Mouse (Mus musculus) retina, embryonic 14.5 days (tissue): ENCODE measurements around the gene Gm36210.

Source experiments
- DNase-seq: peaks from one replicate; pipeline ENCODE4 v3.0.0-alpha.2; 2015; ENCODE audit warnings: low spot score

Gm36210 gene

GRCm38 (mm10) chr7:4906466-4906950, at the start of gene Gm36210:
Gm36210 (minus strand) TSS chr7:4906516.
- no peak for DNase-seq

GRCm38 (mm10) chr7:4953815-4954445, 47.6 kb upstream of the Gm36210 start:
- no peak for DNase-seq

DNA sequence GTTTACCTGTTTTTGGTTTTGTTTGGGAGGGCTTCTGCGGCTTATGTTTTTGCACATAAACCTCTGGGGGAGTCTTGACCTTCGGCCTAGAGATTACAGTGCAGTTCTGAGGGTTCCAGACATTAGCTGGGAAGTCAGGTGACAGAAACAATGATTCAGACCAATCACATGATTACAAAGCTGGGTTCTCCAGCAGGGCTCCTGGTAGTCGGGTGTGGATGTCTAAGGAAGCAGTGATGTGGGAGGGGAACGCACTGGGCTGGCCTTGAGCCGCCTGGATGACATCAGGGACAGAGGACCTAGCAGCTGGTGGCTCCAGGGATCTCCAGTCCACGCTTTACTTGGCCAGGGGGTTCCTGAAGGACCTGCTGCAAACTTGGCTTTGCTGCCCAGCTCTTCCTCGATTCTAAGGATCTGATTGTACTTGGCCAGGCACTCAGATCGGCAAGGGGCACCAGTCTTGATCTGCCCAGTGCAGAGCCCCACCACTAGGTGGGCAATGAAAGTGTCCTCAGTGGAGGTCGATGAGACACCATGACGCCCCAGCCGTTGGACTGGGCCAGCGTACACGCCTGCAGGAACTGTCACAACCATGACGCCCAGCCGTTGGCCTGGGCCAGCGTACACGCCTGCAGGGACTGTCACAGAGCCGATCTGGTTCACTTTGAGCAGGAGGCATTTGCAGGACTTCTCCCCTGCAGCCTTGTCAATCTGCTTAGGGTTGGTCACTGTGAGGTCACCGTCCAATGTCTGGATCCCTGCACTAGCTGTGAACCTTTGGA, 44.4 kb upstream of the Gm36210 start:
- DNase-seq, result no peak

- no peak for DNase-seq
These were observed 42.1 kb upstream of the Gm36210 start for GRCm38 (mm10) chr7:4948386-4948785.

DNA sequence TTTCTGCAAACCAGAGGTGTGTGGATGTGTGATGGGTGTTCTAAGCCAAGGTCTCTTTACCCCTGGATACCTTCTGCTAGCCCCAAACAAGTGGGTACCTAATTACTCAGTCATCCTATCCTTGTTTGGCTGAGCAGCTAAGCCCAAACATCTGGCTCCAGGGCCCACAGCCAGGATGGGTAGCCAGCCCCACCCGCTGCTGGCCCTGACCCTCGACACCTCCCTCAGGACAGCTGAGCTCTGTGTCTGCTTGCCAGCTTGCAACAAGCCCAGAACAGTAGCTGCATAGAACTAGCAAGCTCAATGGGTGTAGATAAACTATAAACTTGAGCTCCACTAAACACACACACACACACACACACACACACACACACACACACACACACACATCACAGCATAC, 41.5 kb upstream of the Gm36210 start:
- DNase-seq, result no peak

- DNase-seq, result peak; percentile 94
These were observed 37.0 kb upstream of the Gm36210 start for GRCm38 (mm10) chr7:4943223-4943815.

GRCm38 (mm10) chr7:4942673-4943072, 36.4 kb upstream of the Gm36210 start:
- no peak for DNase-seq

- peak; percentile 90 for DNase-seq
These were observed 33.8 kb upstream of the Gm36210 start for GRCm38 (mm10) chr7:4940068-4940479.

- DNase-seq, result peak; percentile 76
These were observed 32.1 kb upstream of the Gm36210 start for GRCm38 (mm10) chr7:4938456-4938855.

DNA sequence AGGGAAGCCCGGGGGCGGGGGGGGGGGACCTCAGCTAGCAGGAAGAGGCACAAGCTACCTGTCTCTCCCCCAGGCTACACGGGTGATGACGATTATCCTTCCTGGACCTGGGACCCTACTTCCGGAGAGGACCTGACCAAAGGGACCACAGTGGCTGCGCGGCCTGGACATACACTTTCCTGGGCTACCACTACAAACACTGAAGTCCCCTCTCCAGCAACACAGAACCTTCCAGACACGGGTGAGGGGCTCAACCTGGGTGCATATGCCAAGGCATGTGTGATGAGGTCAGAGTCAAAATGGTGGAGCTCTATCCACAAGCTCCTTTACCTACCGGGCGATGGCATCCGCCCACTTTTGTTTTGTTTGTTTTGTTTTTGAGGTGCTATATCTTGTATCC, 31.1 kb upstream of the Gm36210 start:
- DNase-seq, result no peak

- no peak for DNase-seq
These were observed 30.5 kb upstream of the Gm36210 start for GRCm38 (mm10) chr7:4936832-4937231.

DNA sequence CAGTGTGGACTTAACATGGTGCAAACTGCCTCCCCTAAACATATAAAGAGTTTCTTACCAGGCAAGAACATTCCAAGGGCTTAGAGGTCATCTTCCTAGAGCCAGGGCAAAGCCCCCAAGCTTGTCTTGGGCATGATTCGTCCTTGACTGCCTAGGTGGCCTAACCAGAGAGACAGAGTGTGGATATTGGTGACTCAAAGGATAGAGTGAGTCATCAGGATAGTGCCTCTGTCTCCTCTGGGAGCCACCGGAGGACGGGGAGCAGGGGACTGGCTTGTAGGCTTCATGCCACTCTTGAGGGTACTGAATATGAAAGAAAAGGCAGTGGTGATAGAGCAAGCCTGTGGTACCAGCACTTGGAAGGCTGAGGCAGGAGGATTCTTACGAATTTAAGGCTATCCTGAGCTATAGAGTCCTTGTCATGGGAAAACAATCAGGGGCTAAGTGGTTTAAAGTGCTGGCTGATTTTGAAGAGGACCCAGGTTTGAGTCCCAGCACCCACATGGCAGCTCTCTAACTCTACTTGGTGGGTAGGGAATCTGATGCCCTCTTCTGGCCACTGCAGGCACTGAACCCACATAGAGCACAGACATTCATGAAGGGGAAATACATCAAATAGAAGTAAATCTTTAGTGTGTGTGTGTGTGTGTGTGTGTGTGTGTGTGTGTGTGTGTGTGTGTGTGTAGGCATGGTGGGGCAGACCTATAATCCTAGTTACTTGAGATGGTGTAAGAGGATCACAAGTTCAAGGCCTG, 28.0 kb upstream of the Gm36210 start:
- DNase-seq, result no peak

- no peak for DNase-seq
These were observed 26.8 kb upstream of the Gm36210 start for GRCm38 (mm10) chr7:4933103-4933502.

DNA sequence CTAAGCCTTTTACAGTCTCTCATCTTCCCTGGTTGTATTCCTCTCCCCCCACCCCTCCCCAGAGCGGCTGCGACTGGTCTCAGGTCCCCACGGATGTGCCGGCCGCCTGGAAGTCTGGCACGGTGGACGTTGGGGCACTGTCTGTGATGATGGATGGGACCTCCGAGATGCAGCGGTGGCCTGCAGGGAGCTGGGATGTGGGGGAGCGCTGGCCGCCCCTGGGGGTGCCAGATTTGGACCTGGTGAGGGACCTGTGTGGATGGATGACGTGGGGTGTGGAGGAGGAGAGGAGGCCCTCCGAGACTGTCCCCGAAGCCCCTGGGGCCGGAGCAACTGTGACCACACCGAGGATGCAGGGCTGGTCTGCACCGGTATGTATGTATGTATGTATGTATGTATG, 22.0 kb upstream of the Gm36210 start:
- DNase-seq, result no peak

DNA sequence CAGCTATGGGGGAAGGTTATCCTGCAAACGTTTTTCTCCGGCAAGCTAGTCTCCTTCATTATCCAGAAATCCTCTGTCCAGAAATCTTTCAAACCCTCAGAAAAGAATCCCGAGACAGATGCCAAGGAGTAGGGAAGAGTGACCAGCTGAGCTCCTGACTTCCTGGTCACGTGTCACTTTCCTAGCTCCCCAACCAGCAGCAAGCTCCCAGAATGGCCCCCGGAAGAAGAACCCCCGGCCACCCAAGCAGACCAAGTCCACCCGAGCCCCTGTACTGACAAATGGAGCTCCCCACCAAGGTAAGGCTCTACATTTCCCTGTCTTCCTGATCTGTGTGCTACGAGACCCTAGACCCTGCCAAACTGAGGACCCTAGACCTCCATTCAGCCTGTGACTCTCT, 21.4 kb upstream of the Gm36210 start:
- no peak for DNase-seq

DNA sequence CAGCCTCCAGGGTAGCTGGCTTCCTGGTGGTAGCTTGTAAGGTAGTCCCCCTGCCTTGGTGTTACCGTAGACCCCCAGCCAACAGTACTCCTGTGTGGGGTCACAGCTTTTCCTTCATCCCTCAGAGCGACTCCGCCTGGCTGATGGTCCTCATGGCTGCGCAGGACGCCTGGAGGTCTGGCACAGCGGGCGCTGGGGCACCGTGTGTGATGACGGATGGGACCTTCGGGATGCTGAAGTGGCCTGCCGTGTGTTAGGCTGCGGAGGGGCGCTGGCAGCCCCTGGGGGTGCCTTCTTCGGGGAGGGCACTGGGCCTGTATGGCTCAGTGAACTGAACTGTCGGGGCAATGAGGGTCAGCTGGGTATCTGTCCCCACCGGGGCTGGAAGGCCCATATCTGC, 20.5 kb upstream of the Gm36210 start:
- no peak for DNase-seq

GRCm38 (mm10) chr7:4925441-4926381, 19.4 kb upstream of the Gm36210 start, which contains the start of gene Ssc5d:
Ssc5d (plus strand) TSS chr7:4925785.
- DNase-seq, result peak; percentile 65

GRCm38 (mm10) chr7:4924891-4925301, 18.6 kb upstream of the Gm36210 start:
- peak; percentile 51 for DNase-seq

- peak; percentile 46 for DNase-seq
These were observed 18.2 kb upstream of the Gm36210 start for GRCm38 (mm10) chr7:4924483-4924882.

DNA sequence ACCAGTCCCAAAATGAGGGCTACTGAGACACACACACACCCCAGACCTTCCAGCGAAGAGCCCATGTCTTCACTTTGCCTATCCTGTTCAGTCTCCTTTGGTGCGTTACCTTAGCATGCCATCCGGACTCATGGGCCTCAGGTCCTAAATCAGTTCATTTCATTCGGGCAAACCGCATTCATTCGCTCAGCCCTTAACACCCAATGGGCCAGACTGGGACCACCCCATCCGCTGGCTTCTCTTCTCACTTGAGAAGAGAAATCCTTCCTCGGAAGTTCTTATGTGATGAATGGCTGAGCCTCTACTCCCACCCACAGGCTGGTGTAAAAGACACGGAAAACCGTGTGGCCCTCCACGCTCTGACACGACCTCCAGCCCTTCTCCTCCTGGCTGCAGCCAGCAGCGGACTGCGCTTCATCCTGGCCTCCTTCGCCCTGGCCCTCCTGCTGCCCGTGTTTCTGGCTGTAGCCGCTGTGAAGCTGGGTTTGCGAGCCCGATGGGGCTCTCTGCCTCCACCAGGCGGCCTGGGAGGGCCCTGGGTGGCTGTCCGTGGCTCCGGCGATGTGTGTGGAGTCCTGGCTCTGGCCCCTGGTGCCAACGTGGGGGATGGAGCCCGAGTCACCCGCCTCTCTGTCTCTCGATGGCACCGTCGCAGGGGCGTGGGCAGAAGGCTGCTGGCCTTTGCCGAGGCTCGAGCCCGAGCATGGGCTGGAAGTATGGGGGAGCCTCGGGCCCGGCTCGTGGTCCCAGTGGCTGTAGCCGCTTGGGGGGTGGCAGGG, 17.5 kb upstream of the Gm36210 start:
- peak; percentile 55 for DNase-seq
